Mouse (Mus musculus) C2C12 (cell line): ENCODE results near the gene En2. TPM values are rescaled to one million over a fixed set of nuclear protein-coding genes. Genes with fewer than 3 reads are reported as not detected.

ENCODE experiments used
- H3K27me3 ChIP-seq: one replicate; pipeline ENCODE4 v1.6.1; 2011; ENCODE audit not compliant: control insufficient read depth, insufficient read depth, insufficient read length
- H3K36me3 ChIP-seq: one replicate; pipeline ENCODE4 v1.6.1; 2011; ENCODE audit not compliant: control insufficient read depth, insufficient read depth
- H3K4me3 ChIP-seq: one replicate; pipeline ENCODE4 v1.5.1; 2011; ENCODE audit warnings: mild to moderate bottlenecking, control low read depth; ENCODE audit not compliant: poor library complexity, insufficient read depth, severe bottlenecking
- H3K79me2 ChIP-seq: one replicate; pipeline ENCODE4 v1.6.1; 2011; ENCODE audit not compliant: control insufficient read depth, insufficient read depth
- H3K79me3 ChIP-seq: one replicate; pipeline ENCODE4 v1.6.1; 2011; ENCODE audit warnings: low read depth, control low read depth
- H3ac ChIP-seq: one replicate; pipeline ENCODE3; 2011; ENCODE audit warnings: low read depth; ENCODE audit not compliant: control insufficient read depth, insufficient read length
- CEBPB ChIP-seq: IDR thresholded peaks from one replicate; pipeline ENCODE4 v1.6.1; 2011; ENCODE audit warnings: low read depth, mild to moderate bottlenecking, control low read depth, moderate library complexity
- CTCF ChIP-seq: IDR thresholded peaks from one replicate; pipeline ENCODE4 v1.5.1; 2011; ENCODE audit not compliant: control insufficient read depth, insufficient read depth, insufficient read length
- FOSL1 ChIP-seq: IDR thresholded peaks from one replicate; pipeline ENCODE4 v1.8.0; 2011; ENCODE audit warnings: mild to moderate bottlenecking, low read length; ENCODE audit not compliant: poor library complexity, insufficient read depth, severe bottlenecking
- MAX ChIP-seq: IDR thresholded peaks from one replicate; pipeline ENCODE4 v1.6.1; 2011; ENCODE audit warnings: mild to moderate bottlenecking, control low read depth
- MYOD1 ChIP-seq: IDR thresholded peaks from one replicate; pipeline ENCODE4 v1.6.1; 2011; ENCODE audit warnings: low read depth; ENCODE audit not compliant: control insufficient read depth, insufficient read length
- MYOG ChIP-seq: IDR thresholded peaks from one replicate; pipeline ENCODE4 v1.6.1; 2011; ENCODE audit not compliant: control insufficient read depth, insufficient read length; ENCODE audit errors: extremely low read depth
- USF1 ChIP-seq: IDR thresholded peaks from one replicate; pipeline ENCODE4 v1.6.1; 2011; ENCODE audit warnings: low read depth, mild to moderate bottlenecking, control low read depth, moderate library complexity
- polyA plus RNA-seq: library from polyadenylated mRNA; unstranded; fragments of >200 nt; fragmentation: generic; extraction: Trizol; gene quantifications from one replicate; pipeline ENCODE4 v1.2.1, GENCODE M21; 2012; ENCODE audit warnings: missing spikeins

En2 gene
- polyA plus RNA-seq, 1 experiment: not detected

- H3K4me3 ChIP-seq: no peak overlapping the region
- TF ChIP-seq MYOD1: no peak
- no peak for TF ChIP-seq FOSL1
- TF ChIP-seq CTCF: no peak
- TF ChIP-seq USF1: no peak
- TF ChIP-seq MYOG: no peak
- TF ChIP-seq MAX: no peak
- no peak for TF ChIP-seq CEBPB
Measured at GRCm38 (mm10) chr5:28158308-28159071, 7.0 kb upstream of the En2 start.

GRCm38 (mm10) chr5:28159072-28159458 lies 6.4 kb upstream of the En2 start:
- TF ChIP-seq CTCF (no peak), USF1 (no peak), MYOD1 (no peak), MYOG (no peak), MAX (no peak), CEBPB (no peak), FOSL1 (no peak)
- H3ac ChIP-seq: no peak overlapping the region
- no peaks in the 10 kb centered on the region for H3K79me3 ChIP-seq
- H3K36me3 ChIP-seq: no peaks in the 10 kb centered on the region
- H3K79me2 ChIP-seq: no peaks in the 10 kb centered on the region
- H3K27me3 ChIP-seq: peaks cover 65% of the 10 kb centered on the region
- no peak overlapping the region for H3K4me3 ChIP-seq

More at GRCm38 (mm10) chr5:28158308-28159071, 7.0 kb upstream of the En2 start:
- no peaks in the 10 kb centered on the region for H3K79me3 ChIP-seq
- H3K27me3 ChIP-seq: peaks cover 60% of the 10 kb centered on the region
- H3ac ChIP-seq: no peak overlapping the region
- H3K36me3 ChIP-seq: no peaks in the 10 kb centered on the region
- no peaks in the 10 kb centered on the region for H3K79me2 ChIP-seq

- no peak for TF ChIP-seq MAX
- TF ChIP-seq USF1: no peak
- no peak for TF ChIP-seq MYOD1
- no peak for TF ChIP-seq FOSL1
- no peak for TF ChIP-seq CEBPB
- no peak for TF ChIP-seq MYOG
- TF ChIP-seq CTCF: no peak
- Histone ChIP-seq H3ac (no peak overlapping the region), H3K79me3 (no peaks in the 10 kb centered on the region), H3K36me3 (no peaks in the 10 kb centered on the region), H3K79me2 (no peaks in the 10 kb centered on the region), H3K4me3 (no peak overlapping the region), H3K27me3 (peaks cover 68% of the 10 kb centered on the region)
Measured at GRCm38 (mm10) chr5:28159891-28160470, 5.5 kb upstream of the En2 start.

- Histone ChIP-seq H3K4me3 (no peak overlapping the region), H3K79me3 (no peaks in the 10 kb centered on the region), H3K27me3 (peaks cover 77% of the 10 kb centered on the region), H3K36me3 (no peaks in the 10 kb centered on the region), H3ac (no peak overlapping the region), H3K79me2 (no peaks in the 10 kb centered on the region)
- no peak for TF ChIP-seq CTCF
- no peak for TF ChIP-seq USF1
- TF ChIP-seq MYOG: no peak
- TF ChIP-seq CEBPB: no peak
- no peak for TF ChIP-seq FOSL1
- TF ChIP-seq MYOD1: no peak
- TF ChIP-seq MAX: no peak
Measured at GRCm38 (mm10) chr5:28161383-28161937, 4.0 kb upstream of the En2 start.

DNA sequence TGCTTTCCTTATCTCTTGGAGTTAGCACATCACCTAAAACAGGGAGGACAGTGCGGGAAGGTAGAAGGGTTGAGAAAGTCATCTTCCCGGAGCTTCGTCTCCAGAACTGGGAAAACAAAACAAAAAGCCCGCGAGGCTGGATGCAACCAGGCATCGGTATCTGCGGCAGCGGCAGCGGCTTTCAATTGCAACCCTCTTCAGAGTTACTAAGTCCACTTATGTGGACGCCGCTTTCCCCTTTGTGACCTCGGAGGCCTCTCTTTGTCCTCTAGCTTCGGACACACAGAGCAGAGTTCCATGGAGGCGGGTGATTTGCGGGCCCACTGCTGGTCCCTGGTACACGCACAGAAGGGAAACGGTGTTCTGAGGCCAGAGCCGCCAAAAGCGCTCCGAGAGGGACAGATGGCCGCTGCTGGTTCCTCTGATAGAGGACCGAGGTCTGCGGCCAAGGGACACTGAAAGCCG lies 3.5 kb upstream of the En2 start:
- no peaks in the 10 kb centered on the region for H3K36me3 ChIP-seq
- H3K4me3 ChIP-seq: no peak overlapping the region
- H3K79me2 ChIP-seq: no peaks in the 10 kb centered on the region
- H3K27me3 ChIP-seq: peaks cover 77% of the 10 kb centered on the region
- no peak for TF ChIP-seq USF1
- TF ChIP-seq MAX: no peak
- no peak for TF ChIP-seq MYOG
- no peak for TF ChIP-seq CEBPB
- no peak for TF ChIP-seq CTCF
- no peak for TF ChIP-seq FOSL1
- H3ac ChIP-seq: no peak overlapping the region
- no peaks in the 10 kb centered on the region for H3K79me3 ChIP-seq
